In the genomic region with DNA sequence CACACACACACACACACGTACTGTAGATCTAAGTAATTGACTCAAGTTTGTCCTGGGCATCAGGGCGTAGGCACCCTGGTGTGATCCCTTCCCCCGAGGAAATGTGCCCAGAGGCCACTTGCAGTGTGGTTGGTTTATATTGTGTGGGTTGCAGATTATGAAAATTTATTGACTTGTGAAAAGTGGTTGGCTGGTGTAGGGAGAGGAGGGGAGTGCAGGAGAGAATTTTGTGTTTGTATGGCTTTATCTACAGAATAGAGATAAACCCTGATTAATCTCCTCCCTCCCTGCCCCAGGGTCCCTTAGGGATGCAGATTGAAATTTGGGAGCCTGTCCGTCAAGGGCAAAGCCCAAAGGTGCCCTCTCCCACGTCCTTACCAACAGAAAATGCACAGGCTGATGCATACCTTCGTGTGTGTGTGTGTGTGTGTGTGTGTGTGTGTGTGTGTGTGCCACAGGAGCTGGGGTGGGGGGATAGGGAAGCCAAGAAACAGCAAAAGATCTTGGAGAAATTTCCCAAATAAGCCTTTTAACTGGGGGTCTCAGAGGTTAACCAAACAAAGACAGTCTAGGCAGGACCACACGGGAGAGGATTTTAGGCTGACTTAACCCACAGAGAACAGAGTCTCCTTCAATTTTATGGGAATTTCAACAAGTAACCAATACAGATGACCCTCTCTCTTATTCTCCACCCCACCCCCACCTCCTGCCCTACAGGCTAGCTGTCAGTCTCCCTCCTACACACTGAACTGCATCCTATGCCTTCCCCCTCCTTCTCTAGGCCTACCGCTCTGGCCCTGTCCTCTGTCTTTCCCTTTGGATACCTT, we compare ENCODE assay signal across 10 mouse cellular contexts. TPM values are rescaled to one million over a fixed set of nuclear protein-coding genes. Genes with fewer than 3 reads are reported as not detected.
DNase-seq lines count a peak whose midpoint lies in the region; ATAC-seq lines count a peak whose summit lies in the region.
"Had no signal": no experiment of that assay in that cellular context is flagged by ENCODE, and none has a peak within 500 bp of the region (broad histone marks: within the 10 kb centered on the region; RNA-seq: fewer than 3 reads in every experiment).

No protein-coding gene starts in this region.

- ATAC-seq in hindbrain, embryonic 14.5 days (ENCODE audit: low FRiP score) = no peak
- no peak for ATAC-seq in midbrain, embryonic 16.5 days

- no peak overlapping the region for H3K27ac ChIP-seq in hindbrain, embryonic 14.5 days
- H3K27ac ChIP-seq in midbrain, embryonic 16.5 days (ENCODE audit: low read length) = no peak overlapping the region

- H3K4me1 ChIP-seq in hindbrain, embryonic 14.5 days (replicated peaks; ENCODE audit: control insufficient read depth, insufficient read depth, low read length) = peaks cover 19% of the 10 kb centered on the region
- H3K4me1 ChIP-seq in midbrain, embryonic 16.5 days (ENCODE audit: control insufficient read depth, insufficient read depth, low read length) = peaks cover 31% of the 10 kb centered on the region

- peak overlapping the region; percentile 41 for H3K4me3 ChIP-seq in hindbrain, embryonic 14.5 days (replicated peaks; ENCODE audit: low read length)
- H3K4me3 ChIP-seq in midbrain, embryonic 16.5 days (ENCODE audit: low read depth, low read length) = peak overlapping the region; percentile 46

- 0 out of 2 replicates have a peak overlapping the region, but pooled peaks have one; percentile 4 for H3K4me2 ChIP-seq in hindbrain, embryonic 14.5 days (replicated peaks)
- H3K4me2 ChIP-seq in midbrain, embryonic 16.5 days (ENCODE audit: low read length) = no peak overlapping the region

- H3K9me3 ChIP-seq in hindbrain, embryonic 14.5 days (ENCODE audit: control insufficient read depth, low read length) = no peaks in the 10 kb centered on the region
- H3K9me3 ChIP-seq in midbrain, embryonic 16.5 days (replicated peaks; ENCODE audit: control insufficient read depth, low read length, poor library complexity, severe bottlenecking) = 0 out of 2 replicates have a peak, but pooled peaks cover 2% of the 10 kb centered on the region

- H3K36me3 ChIP-seq in hindbrain, embryonic 14.5 days (replicated peaks; ENCODE audit: control insufficient read depth, insufficient read depth) = no peaks in the 10 kb centered on the region
- H3K36me3 ChIP-seq in midbrain, embryonic 16.5 days (ENCODE audit: control insufficient read depth, insufficient read depth, low read length) = no peaks in the 10 kb centered on the region

- WGBS in hindbrain, embryonic 14.5 days = 4% methylated on average over 8 of the region's 8 CpGs
- WGBS in midbrain, embryonic 16.5 days = 3% methylated on average over 8 of the region's 8 CpGs

- H3K9ac ChIP-seq in hindbrain, embryonic 14.5 days = peak overlapping the region; percentile 28; the same call in 1 of the 2 replicates
- H3K9ac ChIP-seq in midbrain, embryonic 16.5 days (ENCODE audit: low read depth, low read length) = no peak overlapping the region

- peaks cover 100% of the 10 kb centered on the region for H3K27me3 ChIP-seq in hindbrain, embryonic 14.5 days (ENCODE audit: control insufficient read depth, insufficient read depth, low read length)
- peaks cover 77% of the 10 kb centered on the region for H3K27me3 ChIP-seq in midbrain, embryonic 16.5 days (ENCODE audit: control insufficient read depth, insufficient read depth, low read depth, low read length)

- DNase-seq in NIH3T3 (ENCODE audit: low read depth) = peak; percentile 59
- peak; percentile 69 for DNase-seq in embryo, embryonic 10.5 days (ENCODE audit: low spot score)
- no peak for DNase-seq in hindbrain, embryonic 14.5 days (ENCODE audit: low spot score)
- no peak for DNase-seq in T-cell, adult 2 months (ENCODE audit: low spot score)
- DNase-seq in kidney, postnatal 36 days = no peak
- no peak for DNase-seq in right cerebral cortex, adult 2 months (ENCODE audit: low spot score in 2 of 2)
- DNase-seq: cerebellum, adult 18-20 months; gastrocnemius, postnatal 25 days; kidney, postnatal 10 days had no signal

RNA-seq across cellular contexts. Expression of gene Foxf2, which starts 2.5 kb away (rescaled TPM):
- polyA plus RNA-seq in hindbrain, embryonic 14.5 days (2014; fragmentation: Nextera tagmentation; extraction: Ambion mirVana) = 5.3 and 6.2 TPM in 2 replicates
- 4.1 and 4.6 TPM in 2 replicates for polyA plus RNA-seq in midbrain, embryonic 16.5 days (2015; fragmentation: Nextera tagmentation; extraction: Ambion mirVana)

Comparison
In these comparisons a context has a peak if more than half of its experiments do, and no peak if none do; other contexts are left out.
1. DNase-seq: peak in NIH3T3 (single experiment) and embryo, embryonic 10.5 days (single experiment); none in hindbrain, embryonic 14.5 days (single experiment), T-cell, adult 2 months (single experiment), kidney, postnatal 36 days (0 of 2) and right cerebral cortex, adult 2 months (0 of 2).